ENCODE assay signal across 10 mouse cellular contexts in genomic region chr3:96602704-96603084, GRCm38 (mm10). TPM values are rescaled to one million over a fixed set of nuclear protein-coding genes. Genes with fewer than 3 reads are reported as not detected.
DNase-seq lines count a peak whose midpoint lies in the region; ATAC-seq and TF ChIP-seq lines count a peak whose summit lies in the region.
"Had no signal": no experiment of that assay in that cellular context is flagged by ENCODE, and none has a peak within 500 bp of the region (broad histone marks: within the 10 kb centered on the region; RNA-seq: fewer than 3 reads in every experiment).

No protein-coding gene starts in this region.

- DNase-seq in heart, adult 9 months (ENCODE audit: low spot score in 2 of 2), result no peak
- no peak for DNase-seq in embryonic facial prominence, embryonic 11.5 days (ENCODE audit: low spot score)
- no peak for DNase-seq in hindbrain, postnatal 0 days (ENCODE audit: low spot score)
- no peak for DNase-seq in cerebellum, postnatal 25 days

- H3K27me3 ChIP-seq in heart, embryonic 16.5 days (ENCODE audit: control insufficient read depth, insufficient read depth, low read length), result no peaks in the 10 kb centered on the region
- peaks cover 5% of the 10 kb centered on the region; the same call in 1 of the 2 replicates for H3K27me3 ChIP-seq in embryonic facial prominence, embryonic 11.5 days (ENCODE audit: control insufficient read depth, insufficient read depth, low read length)
- no peaks in the 10 kb centered on the region for H3K27me3 ChIP-seq in hindbrain, postnatal 0 days (ENCODE audit: insufficient read depth, low read length)
- H3K27me3 ChIP-seq in midbrain, embryonic 15.5 days (replicated peaks), result no peaks in the 10 kb centered on the region
- H3K27me3 ChIP-seq: CH12.LX had no signal

- H3K4me1 ChIP-seq in heart, embryonic 16.5 days (ENCODE audit: control insufficient read depth, insufficient read depth, low read length), result peaks cover 41% of the 10 kb centered on the region
- H3K4me1 ChIP-seq in embryonic facial prominence, embryonic 11.5 days (ENCODE audit: control insufficient read depth, insufficient read depth, low read length), result no peaks in the 10 kb centered on the region; the same call in 1 of the 2 replicates
- H3K4me1 ChIP-seq in hindbrain, postnatal 0 days (ENCODE audit: insufficient read depth, low read length), result peaks cover 33% of the 10 kb centered on the region
- peaks cover 71% of the 10 kb centered on the region for H3K4me1 ChIP-seq in midbrain, embryonic 15.5 days

- ATAC-seq in heart, embryonic 16.5 days (replicated peaks; ENCODE audit: extremely low read depth, insufficient read depth, low FRiP score), result no peak
- no peak for ATAC-seq in embryonic facial prominence, embryonic 11.5 days (replicated peaks; ENCODE audit: insufficient number of reproducible peaks, low FRiP score, low TSS enrichment, low read depth)
- ATAC-seq in hindbrain, postnatal 0 days, result no peak
- ATAC-seq in midbrain, embryonic 15.5 days (replicated peaks), result no peak
- ATAC-seq in erythroid progenitor cell, adult 5-6 weeks (replicated peaks; ENCODE audit: low FRiP score, poor library complexity, severe bottlenecking), result no peak
- no peak for ATAC-seq in megakaryocyte, adult 5-6 weeks (ENCODE audit: poor library complexity, severe bottlenecking)

- H3K4me2 ChIP-seq in heart, embryonic 16.5 days (ENCODE audit: low read depth, low read length), result peak overlapping the region; percentile 81
- H3K4me2 ChIP-seq in embryonic facial prominence, embryonic 11.5 days (ENCODE audit: low read depth, low read length), result peak overlapping the region; percentile 60
- H3K4me2 ChIP-seq in hindbrain, postnatal 0 days (ENCODE audit: low read depth, low read length), result peak overlapping the region; percentile 74
- peak overlapping the region; percentile 79 for H3K4me2 ChIP-seq in midbrain, embryonic 15.5 days

- no peak for TF ChIP-seq CTCF in hindbrain, postnatal 0 days (IDR thresholded peaks at IDR 0.05; ENCODE audit: low read depth)

- H3K4me3 ChIP-seq in heart, embryonic 16.5 days (ENCODE audit: low read length), result peak overlapping the region; percentile 62
- peak overlapping the region; percentile 63 for H3K4me3 ChIP-seq in embryonic facial prominence, embryonic 11.5 days (ENCODE audit: low read depth, low read length)
- H3K4me3 ChIP-seq in hindbrain, postnatal 0 days (ENCODE audit: low read length), result peak overlapping the region; percentile 83
- H3K4me3 ChIP-seq in midbrain, embryonic 15.5 days, result peak overlapping the region; percentile 80

- WGBS in heart, embryonic 16.5 days, result 40% methylated on average over 5 of the region's 5 CpGs
- 56% methylated on average over 5 of the region's 5 CpGs for WGBS in embryonic facial prominence, embryonic 11.5 days
- 16% methylated on average over 5 of the region's 5 CpGs for whole genome bisulfite sequencing in hindbrain, postnatal 0 days
- whole genome bisulfite sequencing in midbrain, embryonic 15.5 days, result 21% methylated on average over 5 of the region's 5 CpGs

- H3K9me3 ChIP-seq in heart, embryonic 16.5 days (replicated peaks; ENCODE audit: control insufficient read depth, low read length), result no peaks in the 10 kb centered on the region
- no peaks in the 10 kb centered on the region for H3K9me3 ChIP-seq in embryonic facial prominence, embryonic 11.5 days (replicated peaks; ENCODE audit: control insufficient read depth, low read length)
- no peaks in the 10 kb centered on the region for H3K9me3 ChIP-seq in hindbrain, postnatal 0 days (ENCODE audit: low read length)
- H3K9me3 ChIP-seq in midbrain, embryonic 15.5 days, result no peaks in the 10 kb centered on the region

- peaks cover 5% of the 10 kb centered on the region for H3K36me3 ChIP-seq in heart, embryonic 16.5 days (ENCODE audit: control insufficient read depth, insufficient read depth)
- H3K36me3 ChIP-seq in embryonic facial prominence, embryonic 11.5 days (replicated peaks; ENCODE audit: control insufficient read depth, insufficient read depth, low read depth, low read length), result no peaks in the 10 kb centered on the region
- H3K36me3 ChIP-seq in hindbrain, postnatal 0 days (ENCODE audit: insufficient read depth, low read length), result no peaks in the 10 kb centered on the region
- H3K36me3 ChIP-seq in midbrain, embryonic 15.5 days (replicated peaks), result no peaks in the 10 kb centered on the region

- H3K9ac ChIP-seq in heart, embryonic 16.5 days (ENCODE audit: low read length), result peak overlapping the region; percentile 79
- H3K9ac ChIP-seq in embryonic facial prominence, embryonic 11.5 days (replicated peaks; ENCODE audit: low read length), result peak overlapping the region; percentile 73
- peak overlapping the region; percentile 83 for H3K9ac ChIP-seq in hindbrain, postnatal 0 days (replicated peaks; ENCODE audit: low read length)
- H3K9ac ChIP-seq in midbrain, embryonic 15.5 days, result peak overlapping the region; percentile 82

- peak overlapping the region; percentile 92 for H3K27ac ChIP-seq in heart, embryonic 16.5 days (ENCODE audit: low read length)
- no peak overlapping the region for H3K27ac ChIP-seq in embryonic facial prominence, embryonic 11.5 days (replicated peaks; ENCODE audit: low read depth, low read length)
- peak overlapping the region; percentile 95 for H3K27ac ChIP-seq in hindbrain, postnatal 0 days
- H3K27ac ChIP-seq in midbrain, embryonic 15.5 days, result peak overlapping the region; percentile 93

RNA-seq across cellular contexts. Expression of gene Lix1l, which starts 1.7 kb away (rescaled TPM):
- 4.3 and 4.5 TPM in 2 replicates for polyA plus RNA-seq in heart, embryonic 16.5 days (2015; fragmentation: Nextera tagmentation; extraction: Ambion mirVana)
- polyA plus RNA-seq in embryonic facial prominence, embryonic 11.5 days (2014; fragmentation: Nextera tagmentation; extraction: Ambion mirVana), result 6.5 and 7.0 TPM in 2 replicates
- 45.0 and 48.4 TPM in 2 replicates for total RNA-seq in hindbrain, postnatal 0 days (2014; rRNA removed)
- 3.9 and 5.2 TPM in 2 replicates for polyA plus RNA-seq in hindbrain, postnatal 0 days (2015; fragmentation: Nextera tagmentation; extraction: Ambion mirVana)
- polyA plus RNA-seq in midbrain, embryonic 15.5 days (2015; fragmentation: Nextera tagmentation; extraction: Ambion mirVana), result 3.9 and 4.5 TPM in 2 replicates
- not detected in 2 replicates for total RNA-seq in erythroid progenitor cell, adult 5-6 weeks (2015; ENCODE audit: low replicate concordance)
- total RNA-seq in erythroid progenitor cell, adult 5-6 weeks (2017; ENCODE audit: low replicate concordance), result 0.13 TPM in 1 of 2 replicates, not detected in the other
- total RNA-seq in megakaryocyte, adult 5-6 weeks (2015), result 0.59 and 1.7 TPM in 2 replicates
- total RNA-seq in megakaryocyte, adult 5-6 weeks (2017), result 1.7 TPM in 2 replicates

RNA-seq across cellular contexts. Expression of gene Ankrd34a, which starts 6.3 kb away (rescaled TPM):
- 6.9 and 7.2 TPM in 2 replicates for polyA plus RNA-seq in heart, embryonic 16.5 days (2015; fragmentation: Nextera tagmentation; extraction: Ambion mirVana)
- 0.90 and 1.1 TPM in 2 replicates for polyA plus RNA-seq in embryonic facial prominence, embryonic 11.5 days (2014; fragmentation: Nextera tagmentation; extraction: Ambion mirVana)
- total RNA-seq in hindbrain, postnatal 0 days (2014; rRNA removed), result 26.4 and 29.6 TPM in 2 replicates
- 14.2 and 15.3 TPM in 2 replicates for polyA plus RNA-seq in hindbrain, postnatal 0 days (2015; fragmentation: Nextera tagmentation; extraction: Ambion mirVana)
- 15.0 and 16.7 TPM in 2 replicates for polyA plus RNA-seq in midbrain, embryonic 15.5 days (2015; fragmentation: Nextera tagmentation; extraction: Ambion mirVana)
- total RNA-seq in erythroid progenitor cell, adult 5-6 weeks (2015; ENCODE audit: low replicate concordance), result not detected in 2 replicates
- total RNA-seq in erythroid progenitor cell, adult 5-6 weeks (2017; ENCODE audit: low replicate concordance), result not detected in 2 replicates
- total RNA-seq in megakaryocyte, adult 5-6 weeks (2015), result not detected in 2 replicates
- total RNA-seq in megakaryocyte, adult 5-6 weeks (2017), result not detected in 2 replicates

RNA-seq across cellular contexts. Expression of gene Polr3gl, which starts 8.7 kb away (rescaled TPM):
- 33.4 and 36.4 TPM in 2 replicates for polyA plus RNA-seq in heart, embryonic 16.5 days (2015; fragmentation: Nextera tagmentation; extraction: Ambion mirVana)
- polyA plus RNA-seq in embryonic facial prominence, embryonic 11.5 days (2014; fragmentation: Nextera tagmentation; extraction: Ambion mirVana), result 13.2 and 14.2 TPM in 2 replicates
- 10.7 and 11.2 TPM in 2 replicates for total RNA-seq in hindbrain, postnatal 0 days (2014; rRNA removed)
- 31.9 and 32.9 TPM in 2 replicates for polyA plus RNA-seq in hindbrain, postnatal 0 days (2015; fragmentation: Nextera tagmentation; extraction: Ambion mirVana)
- polyA plus RNA-seq in midbrain, embryonic 15.5 days (2015; fragmentation: Nextera tagmentation; extraction: Ambion mirVana), result 35.7 and 36.9 TPM in 2 replicates
- 29.2 and 32.7 TPM in 2 replicates for total RNA-seq in erythroid progenitor cell, adult 5-6 weeks (2015; ENCODE audit: low replicate concordance)
- total RNA-seq in erythroid progenitor cell, adult 5-6 weeks (2017; ENCODE audit: low replicate concordance), result 20.9 and 63.7 TPM in 2 replicates
- 22.8 and 26.3 TPM in 2 replicates for total RNA-seq in megakaryocyte, adult 5-6 weeks (2015)
- total RNA-seq in megakaryocyte, adult 5-6 weeks (2017), result 45.6 and 46.4 TPM in 2 replicates

RNA-seq across cellular contexts. Expression of gene Gm16253, which starts 25.9 kb away (rescaled TPM):
- 1.3 and 1.4 TPM in 2 replicates for polyA plus RNA-seq in heart, embryonic 16.5 days (2015; fragmentation: Nextera tagmentation; extraction: Ambion mirVana)
- not detected in 2 replicates for polyA plus RNA-seq in embryonic facial prominence, embryonic 11.5 days (2014; fragmentation: Nextera tagmentation; extraction: Ambion mirVana)
- total RNA-seq in hindbrain, postnatal 0 days (2014; rRNA removed), result not detected in 2 replicates
- 0.48 and 0.96 TPM in 2 replicates for polyA plus RNA-seq in hindbrain, postnatal 0 days (2015; fragmentation: Nextera tagmentation; extraction: Ambion mirVana)
- polyA plus RNA-seq in midbrain, embryonic 15.5 days (2015; fragmentation: Nextera tagmentation; extraction: Ambion mirVana), result 1.1 and 2.1 TPM in 2 replicates
- total RNA-seq in erythroid progenitor cell, adult 5-6 weeks (2015; ENCODE audit: low replicate concordance), result not detected in 2 replicates
- not detected in 2 replicates for total RNA-seq in erythroid progenitor cell, adult 5-6 weeks (2017; ENCODE audit: low replicate concordance)
- not detected in 2 replicates for total RNA-seq in megakaryocyte, adult 5-6 weeks (2015)
- 0.40 TPM in 1 of 2 replicates, not detected in the other for total RNA-seq in megakaryocyte, adult 5-6 weeks (2017)
- total RNA-seq: left cerebral cortex, postnatal 36 days had no signal

RNA-seq across cellular contexts. Expression of gene Rbm8a, which starts 27.0 kb away (rescaled TPM):
- 83.8 and 86.4 TPM in 2 replicates for polyA plus RNA-seq in heart, embryonic 16.5 days (2015; fragmentation: Nextera tagmentation; extraction: Ambion mirVana)
- polyA plus RNA-seq in embryonic facial prominence, embryonic 11.5 days (2014; fragmentation: Nextera tagmentation; extraction: Ambion mirVana), result 195 and 196 TPM in 2 replicates
- 14.9 and 17.0 TPM in 2 replicates for total RNA-seq in hindbrain, postnatal 0 days (2014; rRNA removed)
- polyA plus RNA-seq in hindbrain, postnatal 0 days (2015; fragmentation: Nextera tagmentation; extraction: Ambion mirVana), result 114 TPM in 2 replicates
- 121 and 127 TPM in 2 replicates for polyA plus RNA-seq in midbrain, embryonic 15.5 days (2015; fragmentation: Nextera tagmentation; extraction: Ambion mirVana)
- 54.5 and 72.4 TPM in 2 replicates for total RNA-seq in erythroid progenitor cell, adult 5-6 weeks (2015; ENCODE audit: low replicate concordance)
- 18.3 and 36.5 TPM in 2 replicates for total RNA-seq in erythroid progenitor cell, adult 5-6 weeks (2017; ENCODE audit: low replicate concordance)
- total RNA-seq in megakaryocyte, adult 5-6 weeks (2015), result 89.0 and 99.4 TPM in 2 replicates
- total RNA-seq in megakaryocyte, adult 5-6 weeks (2017), result 42.3 and 43.4 TPM in 2 replicates
